Mouse (Mus musculus): ENCODE data around the gene Daam1.
A peak's percentile ranks its signal among the peaks of the same experiment; 100 is the strongest.

Daam1 gene

GRCm38 (mm10) chr12:71969941-71970629 is 139.2 kb downstream of the Daam1 start:
- no peak for DNase-seq (ENCODE audit: low spot score)

GRCm38 (mm10) chr12:71970791-71971654 is 140.1 kb downstream of the Daam1 start:
- no peak for DNase-seq (ENCODE audit: low spot score)

GRCm38 (mm10) chr12:71972126-71972525 is 141.2 kb downstream of the Daam1 start:
- no peak for DNase-seq (ENCODE audit: low spot score)

GRCm38 (mm10) chr12:71972619-71973266 is 141.9 kb downstream of the Daam1 start:
- DNase-seq (ENCODE audit: low spot score): peak; percentile 57

GRCm38 (mm10) chr12:71973577-71973976 is 142.7 kb downstream of the Daam1 start:
- DNase-seq (ENCODE audit: low spot score): no peak

GRCm38 (mm10) chr12:71975626-71976025 is 144.7 kb downstream of the Daam1 start:
- no peak for DNase-seq (ENCODE audit: low spot score)

DNA sequence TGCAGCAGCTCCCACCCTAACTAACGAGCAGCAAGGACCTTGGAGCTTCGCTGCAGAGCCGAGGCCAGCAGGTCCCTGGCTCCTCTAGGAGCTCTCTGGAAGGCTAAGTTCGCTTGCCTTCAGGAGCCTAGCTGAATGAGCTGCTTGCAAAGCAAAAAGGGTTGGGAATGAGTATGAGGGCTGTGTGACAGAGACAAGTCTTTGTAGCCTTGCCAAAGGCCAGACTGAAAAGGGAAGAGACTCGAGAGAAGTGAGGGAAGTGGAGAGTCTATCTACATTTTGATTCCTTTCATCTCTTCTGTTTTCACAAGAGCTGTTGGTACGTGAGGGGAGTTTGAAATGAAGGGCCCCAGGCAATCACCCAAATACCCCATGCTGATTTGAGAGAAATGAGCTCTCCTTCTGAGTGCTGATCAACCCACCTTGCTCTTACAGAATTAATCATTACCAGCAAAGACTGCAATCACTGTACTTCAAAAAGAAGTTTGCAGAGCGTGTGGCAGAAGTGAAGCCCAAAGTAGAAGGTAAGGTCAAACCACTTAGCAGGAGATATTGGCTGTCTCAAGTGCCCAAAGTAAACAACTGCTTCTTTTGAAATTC is 145.6 kb downstream of the Daam1 start:
- DNase-seq (ENCODE audit: low spot score): no peak

DNA sequence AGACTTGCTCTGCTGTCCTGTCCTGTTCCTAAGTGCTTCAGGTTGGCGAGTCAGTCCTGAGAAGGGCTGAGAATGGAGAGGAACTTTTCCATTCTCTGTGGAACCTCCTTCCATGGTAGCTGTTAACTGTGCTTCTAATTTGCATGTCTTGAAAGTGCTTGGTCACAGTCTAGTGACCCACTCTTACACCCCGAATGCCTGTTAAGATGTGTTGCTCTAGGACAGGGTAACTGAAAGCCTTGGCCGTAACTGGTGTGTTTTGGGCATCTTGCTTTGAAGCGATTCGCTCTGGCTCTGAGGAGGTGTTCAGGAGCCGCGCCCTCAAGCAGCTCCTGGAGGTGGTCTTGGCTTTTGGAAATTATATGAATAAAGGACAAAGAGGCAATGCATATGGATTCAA is 146.5 kb downstream of the Daam1 start:
- no peak for DNase-seq (ENCODE audit: low spot score)

DNA sequence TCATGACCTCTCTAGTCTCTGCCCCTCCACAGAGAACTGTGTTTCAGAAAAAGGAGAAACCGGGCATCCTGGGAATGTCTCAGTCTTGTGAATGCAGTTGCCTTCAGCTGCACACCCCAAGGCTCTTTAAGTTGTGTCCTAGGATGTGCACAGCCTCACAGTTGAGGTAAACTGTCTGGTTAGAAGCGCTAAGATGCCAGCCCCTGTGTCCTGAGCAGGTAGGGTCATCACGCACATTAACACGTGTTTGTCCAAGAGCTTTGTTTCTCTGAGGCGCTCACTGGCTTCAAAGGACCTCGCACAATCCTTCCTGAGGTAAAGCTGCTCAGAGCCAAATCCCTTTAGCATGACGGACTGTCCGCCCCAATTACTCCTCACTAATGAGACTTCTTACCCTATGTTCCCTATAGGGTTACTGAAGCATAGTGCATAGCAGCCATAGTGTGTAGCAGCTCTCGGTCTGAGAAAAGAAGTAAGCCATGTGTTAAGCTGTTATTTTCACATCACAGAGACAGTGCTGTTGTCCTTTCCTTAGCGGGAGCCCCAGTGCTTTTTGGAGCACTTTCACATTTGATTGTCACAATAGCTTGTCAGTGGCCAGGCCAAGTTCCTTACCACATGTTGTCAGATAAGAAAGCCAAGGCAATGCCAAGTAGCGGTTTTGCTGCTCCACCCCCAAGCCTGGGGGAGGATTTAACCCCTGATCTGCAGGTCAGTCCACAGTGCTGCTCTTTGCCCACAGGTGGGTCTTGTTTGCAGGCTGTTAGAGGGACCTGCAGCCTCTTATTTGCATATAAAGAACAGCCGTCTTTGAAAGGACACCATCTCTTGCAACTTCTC is 147.9 kb downstream of the Daam1 start:
- no peak for DNase-seq (ENCODE audit: low spot score)

GRCm38 (mm10) chr12:71980166-71980565 is 149.3 kb downstream of the Daam1 start:
- DNase-seq (ENCODE audit: low spot score): no peak

DNA sequence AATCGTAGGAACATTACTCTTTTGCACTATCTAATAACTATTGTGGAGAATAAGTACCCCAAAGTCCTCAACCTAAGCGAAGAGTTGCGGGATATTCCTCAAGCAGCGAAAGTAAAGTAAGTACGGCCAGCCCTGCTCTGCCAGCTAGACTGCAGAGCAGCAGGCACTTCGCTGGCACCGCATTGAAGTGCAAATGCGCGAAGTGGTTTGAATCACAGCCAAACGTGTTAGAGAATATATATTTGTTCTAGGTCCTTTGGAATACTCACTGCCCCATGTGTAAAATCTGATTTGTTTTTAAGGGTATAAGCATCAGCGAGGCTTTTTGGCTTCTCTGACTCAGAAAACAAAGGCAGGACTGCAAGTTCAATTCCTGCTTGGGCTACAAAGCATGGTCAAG is 149.9 kb downstream of the Daam1 start:
- no peak for DNase-seq (ENCODE audit: low spot score)

GRCm38 (mm10) chr12:71981250-71981649 is 150.4 kb downstream of the Daam1 start:
- no peak for DNase-seq (ENCODE audit: low spot score)

- DNase-seq (ENCODE audit: low spot score): no peak
Measured at GRCm38 (mm10) chr12:71981791-71982190, 150.9 kb downstream of the Daam1 start.

DNA sequence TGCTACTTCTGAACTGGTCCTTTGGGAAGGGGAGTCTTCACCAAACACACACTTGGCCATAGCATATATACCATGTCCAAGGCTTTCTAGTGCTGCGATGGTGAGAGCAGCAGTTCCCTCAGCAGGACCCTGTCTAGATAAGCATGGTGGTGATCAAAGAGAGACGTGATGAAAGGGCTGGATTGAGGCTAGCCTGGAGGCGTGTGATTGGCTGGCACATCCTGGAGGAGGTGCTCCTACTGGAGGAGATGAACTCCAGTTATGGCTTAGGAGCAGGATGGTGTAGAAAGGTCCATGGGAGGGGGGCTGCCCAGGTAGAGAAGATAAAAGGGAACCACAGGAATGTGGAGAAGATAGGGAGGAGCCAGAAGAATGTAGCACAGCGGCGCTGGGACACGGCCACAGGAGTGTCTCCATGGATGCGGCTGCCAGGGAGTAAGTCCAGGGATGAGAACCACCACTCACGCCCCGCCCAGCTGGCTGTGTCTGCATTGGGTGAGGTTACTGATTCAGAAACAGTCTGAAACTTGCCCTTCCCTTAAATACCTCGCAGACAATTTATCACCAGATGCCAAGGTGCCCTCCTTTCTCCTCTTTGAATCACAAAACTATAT is 152.3 kb downstream of the Daam1 start:
- DNase-seq (ENCODE audit: low spot score): no peak

GRCm38 (mm10) chr12:71987161-71987560 is 156.3 kb downstream of the Daam1 start:
- no peak for DNase-seq (ENCODE audit: low spot score)

DNA sequence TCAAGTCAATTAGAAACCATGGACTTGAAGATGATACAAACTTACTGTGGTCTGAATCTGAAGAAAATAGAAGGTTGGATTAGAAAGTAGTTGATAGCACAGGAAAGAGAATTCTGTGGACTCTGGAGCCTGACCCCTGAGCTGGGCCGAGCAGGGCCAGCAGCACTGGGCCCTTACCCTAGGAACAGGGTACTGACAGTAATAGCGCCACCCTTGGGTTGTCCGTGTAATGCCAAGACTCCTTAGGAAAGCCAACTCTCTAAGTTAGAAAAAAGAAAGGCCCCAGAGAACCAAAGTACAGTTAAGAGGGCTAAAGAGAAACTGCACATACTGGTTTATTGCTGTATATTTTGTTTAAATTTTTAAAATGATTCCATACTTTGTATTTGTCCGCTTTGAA is 157.0 kb downstream of the Daam1 start:
- peak; percentile 29 for DNase-seq (ENCODE audit: low spot score)

- no peak for DNase-seq (ENCODE audit: low spot score)
Measured at GRCm38 (mm10) chr12:71989596-71989995, 158.7 kb downstream of the Daam1 start.

DNA sequence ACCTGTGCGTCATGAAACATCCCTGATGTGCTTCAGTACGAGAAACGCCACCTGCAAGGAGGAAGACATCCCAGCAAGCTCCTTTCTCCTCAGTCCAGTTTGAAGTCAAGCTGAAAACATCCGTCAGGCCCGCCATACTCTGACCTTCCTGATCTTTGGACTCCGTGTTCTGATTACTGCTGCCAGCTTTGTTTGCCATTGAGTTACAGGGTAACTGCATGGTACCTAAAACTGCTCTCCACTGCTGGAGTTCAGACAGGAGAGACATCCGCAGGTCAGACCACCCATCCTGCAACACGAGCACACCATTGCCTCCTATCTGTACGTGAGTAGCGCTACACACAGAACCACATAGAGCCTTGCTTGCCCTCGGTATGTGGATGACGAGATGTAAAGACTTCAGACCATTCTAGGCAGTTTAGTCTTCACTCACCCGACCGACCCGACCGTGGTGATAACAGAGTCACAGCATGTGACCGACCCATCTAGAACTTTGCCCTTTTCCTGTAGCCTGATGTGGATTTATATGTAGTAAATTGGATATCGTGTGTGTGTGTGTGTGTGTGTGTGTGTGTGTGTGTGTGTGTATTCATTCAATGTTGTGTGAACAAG is 161.8 kb downstream of the Daam1 start:
- DNase-seq (ENCODE audit: low spot score): no peak

DNA sequence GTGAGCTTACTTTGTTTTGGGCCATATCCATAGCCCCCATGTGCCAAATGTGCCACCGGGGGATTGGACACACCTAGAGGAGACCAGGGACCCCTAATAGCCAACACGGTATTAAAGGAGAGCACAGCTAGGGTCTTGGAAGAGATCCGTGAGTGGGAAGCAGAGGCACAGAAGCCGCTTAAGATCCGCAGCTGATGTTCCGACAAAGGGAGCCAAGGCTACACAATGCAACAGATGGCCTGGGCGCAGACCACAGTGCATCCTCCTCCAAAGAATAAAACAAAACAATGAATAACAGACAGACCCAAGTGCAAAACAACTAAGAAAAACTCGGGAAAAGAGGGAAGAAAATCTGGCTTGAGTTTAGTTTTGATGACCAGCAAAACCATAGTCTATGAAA is 165.0 kb downstream of the Daam1 start:
- DNase-seq (ENCODE audit: low spot score): no peak

DNA sequence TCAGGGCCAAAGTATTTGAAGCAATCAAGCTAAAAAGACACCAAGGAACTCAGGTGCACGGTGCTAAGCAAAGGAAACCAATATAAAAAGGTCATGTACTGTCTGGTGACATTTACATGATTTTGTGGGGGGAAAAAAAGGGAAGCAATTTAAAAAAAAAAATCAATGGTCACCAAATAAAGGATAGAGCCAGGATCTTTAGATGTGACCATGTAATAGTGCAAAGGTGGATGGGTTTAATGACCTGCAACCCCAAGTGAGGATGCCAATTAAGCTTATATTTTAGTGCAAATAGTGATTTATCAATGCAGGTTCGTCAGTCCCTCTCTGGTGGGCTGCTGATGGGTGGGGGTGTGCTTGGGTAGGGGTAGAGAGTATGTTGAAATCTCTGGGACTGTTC is 166.0 kb downstream of the Daam1 start:
- DNase-seq (ENCODE audit: low spot score): no peak

DNA sequence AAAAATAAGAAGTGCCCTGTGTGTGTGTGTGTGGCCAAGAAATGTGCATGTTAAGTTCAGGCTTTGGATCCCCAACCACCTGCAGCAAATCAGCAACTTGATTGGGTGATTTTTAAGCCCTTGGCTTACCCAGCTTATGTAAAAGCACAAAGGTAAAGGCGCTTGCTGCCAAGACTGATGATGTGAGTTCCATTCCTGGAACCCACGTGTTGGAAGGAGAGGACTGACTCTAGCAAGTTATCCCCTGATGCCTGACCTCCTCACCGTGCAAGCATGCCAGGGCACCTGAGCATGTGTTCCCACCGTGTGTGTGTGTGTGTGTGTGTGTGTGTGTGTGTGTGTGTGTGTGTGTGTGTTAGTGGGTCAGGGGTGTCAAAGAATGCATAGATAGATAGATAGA is 166.5 kb downstream of the Daam1 start:
- DNase-seq (ENCODE audit: low spot score): no peak

Measured in testis, postnatal 10 days (tissue).